Comparison of ENCODE assay signal across 7 mouse cellular contexts in the genomic region with DNA sequence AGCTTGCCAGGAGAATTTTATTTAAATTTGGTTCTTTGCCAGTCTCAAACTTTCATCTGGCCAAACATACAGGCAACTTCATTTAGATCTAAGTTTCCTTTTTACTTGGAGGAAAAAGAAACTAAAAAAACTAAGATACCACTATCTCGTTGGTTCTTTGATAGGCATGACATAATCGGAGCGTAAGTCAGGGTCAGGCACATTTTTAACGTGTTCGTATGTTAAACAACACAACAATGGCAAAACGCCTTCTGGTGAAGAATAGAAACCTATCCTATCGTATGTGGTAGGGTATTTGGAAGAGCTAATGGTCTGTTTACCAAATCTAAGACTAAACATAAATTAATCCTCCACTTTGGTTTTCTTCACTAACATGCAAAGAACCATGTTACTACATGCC. TPM values are rescaled to one million over a fixed set of nuclear protein-coding genes. Genes with fewer than 3 reads are reported as not detected.
DNase-seq lines count a peak whose midpoint lies in the region; ATAC-seq lines count a peak whose summit lies in the region.

No protein-coding gene starts in this region.

- peak overlapping the region; percentile 23 for H3K4me2 ChIP-seq in embryonic facial prominence, embryonic 11.5 days (ENCODE audit: low read depth, low read length)
- H3K4me2 ChIP-seq in stomach, embryonic 15.5 days = peak overlapping the region; percentile 82

- peaks cover 20% of the 10 kb centered on the region for H3K4me1 ChIP-seq in megakaryocyte, embryonic 14.5 days
- H3K4me1 ChIP-seq in embryonic facial prominence, embryonic 11.5 days (ENCODE audit: control insufficient read depth, insufficient read depth, low read length) = no peaks in the 10 kb centered on the region
- peaks cover 15% of the 10 kb centered on the region for H3K4me1 ChIP-seq in limb, embryonic 10.5 days
- no peaks in the 10 kb centered on the region for H3K4me1 ChIP-seq in stomach, embryonic 15.5 days

- H3K27ac ChIP-seq in embryonic facial prominence, embryonic 11.5 days (replicated peaks; ENCODE audit: low read depth, low read length) = no peak overlapping the region
- peak overlapping the region; percentile 86 for H3K27ac ChIP-seq in limb, embryonic 10.5 days
- H3K27ac ChIP-seq in stomach, embryonic 15.5 days = no peak overlapping the region; the same call in 1 of the 2 replicates

- peak overlapping the region; percentile 78; the same call in 1 of the 2 replicates for H3K9ac ChIP-seq in embryonic facial prominence, embryonic 11.5 days (replicated peaks; ENCODE audit: low read length)
- H3K9ac ChIP-seq in stomach, embryonic 15.5 days = peak overlapping the region; percentile 96; the same call in 1 of the 2 replicates

- no peak for DNase-seq in embryonic facial prominence, embryonic 11.5 days (ENCODE audit: low spot score)
- DNase-seq in limb, embryonic 10.5 days (ENCODE audit: low spot score) = no peak
- DNase-seq in ovary, postnatal 10 days (ENCODE audit: low spot score) = no peak
- DNase-seq in adrenal gland, postnatal 14 days = no peak

- 28% methylated on average over 7 of the region's 7 CpGs for WGBS in embryonic facial prominence, embryonic 11.5 days
- 32% methylated on average over 7 of the region's 7 CpGs for WGBS in limb, embryonic 10.5 days
- WGBS in stomach, embryonic 15.5 days = 14% methylated on average over 7 of the region's 7 CpGs

- no peak for ATAC-seq in megakaryocyte, adult 5-6 weeks (ENCODE audit: poor library complexity, severe bottlenecking)
- no peak for ATAC-seq in embryonic facial prominence, embryonic 11.5 days (replicated peaks; ENCODE audit: insufficient number of reproducible peaks, low FRiP score, low TSS enrichment, low read depth)
- ATAC-seq in stomach, embryonic 15.5 days (ENCODE audit: insufficient read depth, low FRiP score, low read depth) = no peak

- peak overlapping the region; percentile 96 for H3K4me3 ChIP-seq in megakaryocyte, embryonic 14.5 days (replicated peaks)
- peak overlapping the region; percentile 74 for H3K4me3 ChIP-seq in embryonic facial prominence, embryonic 11.5 days (ENCODE audit: low read depth, low read length)
- H3K4me3 ChIP-seq in limb, embryonic 10.5 days = peak overlapping the region; percentile 85
- peak overlapping the region; percentile 77 for H3K4me3 ChIP-seq in stomach, embryonic 15.5 days (replicated peaks)

- H3K27me3 ChIP-seq in megakaryocyte, embryonic 14.5 days (replicated peaks) = no peaks in the 10 kb centered on the region
- H3K27me3 ChIP-seq in embryonic facial prominence, embryonic 11.5 days (ENCODE audit: control insufficient read depth, insufficient read depth, low read length) = no peaks in the 10 kb centered on the region
- no peaks in the 10 kb centered on the region for H3K27me3 ChIP-seq in limb, embryonic 10.5 days (ENCODE audit: low read depth, poor library complexity, severe bottlenecking)
- H3K27me3 ChIP-seq in stomach, embryonic 15.5 days (replicated peaks) = no peaks in the 10 kb centered on the region

- H3K36me3 ChIP-seq in megakaryocyte, embryonic 14.5 days (replicated peaks; ENCODE audit: low read length) = peaks cover 8% of the 10 kb centered on the region
- no peaks in the 10 kb centered on the region for H3K36me3 ChIP-seq in embryonic facial prominence, embryonic 11.5 days (replicated peaks; ENCODE audit: control insufficient read depth, insufficient read depth, low read depth, low read length)
- H3K36me3 ChIP-seq in limb, embryonic 10.5 days = 0 out of 2 replicates have a peak, but pooled peaks cover 3% of the 10 kb centered on the region
- no peaks in the 10 kb centered on the region for H3K36me3 ChIP-seq in stomach, embryonic 15.5 days

- H3K9me3 ChIP-seq in megakaryocyte, embryonic 14.5 days = no peaks in the 10 kb centered on the region
- no peaks in the 10 kb centered on the region for H3K9me3 ChIP-seq in embryonic facial prominence, embryonic 11.5 days (replicated peaks; ENCODE audit: control insufficient read depth, low read length)
- no peaks in the 10 kb centered on the region for H3K9me3 ChIP-seq in limb, embryonic 10.5 days (replicated peaks)
- no peaks in the 10 kb centered on the region for H3K9me3 ChIP-seq in stomach, embryonic 15.5 days

RNA-seq across cellular contexts. Expression of a gene that starts 0.6 kb away (rescaled TPM):
- polyA plus RNA-seq in megakaryocyte, embryonic 14.5 days (2012; ENCODE audit: insufficient read depth, low replicate concordance) = 1.4 TPM in 1 of 2 replicates, not detected in the other
- 40.4 and 40.9 TPM in 2 replicates for total RNA-seq in megakaryocyte, adult 5-6 weeks (2015)
- 34.0 and 40.5 TPM in 2 replicates for total RNA-seq in megakaryocyte, adult 5-6 weeks (2017)
- 14.0 and 15.4 TPM in 2 replicates for polyA plus RNA-seq in embryonic facial prominence, embryonic 11.5 days (2014; fragmentation: Nextera tagmentation; extraction: Ambion mirVana)
- polyA plus RNA-seq in limb, embryonic 10.5 days (2016; fragmentation: Nextera tagmentation; extraction: Ambion mirVana) = 10.4 and 13.1 TPM in 2 replicates
- polyA plus RNA-seq in stomach, embryonic 15.5 days (2015; fragmentation: Nextera tagmentation; extraction: Ambion mirVana) = 9.2 and 10.3 TPM in 2 replicates
- 9.2 and 12.7 TPM in 2 replicates for total RNA-seq in adrenal gland, postnatal 14 days (2021)

RNA-seq across cellular contexts. Expression of a gene that starts 0.7 kb away (rescaled TPM):
- polyA plus RNA-seq in megakaryocyte, embryonic 14.5 days (2012; ENCODE audit: insufficient read depth, low replicate concordance) = 2.5 TPM in 1 of 2 replicates, not detected in the other
- 34.5 and 36.8 TPM in 2 replicates for total RNA-seq in megakaryocyte, adult 5-6 weeks (2015)
- total RNA-seq in megakaryocyte, adult 5-6 weeks (2017) = 29.9 and 30.7 TPM in 2 replicates
- polyA plus RNA-seq in embryonic facial prominence, embryonic 11.5 days (2014; fragmentation: Nextera tagmentation; extraction: Ambion mirVana) = 54.4 and 61.8 TPM in 2 replicates
- polyA plus RNA-seq in limb, embryonic 10.5 days (2016; fragmentation: Nextera tagmentation; extraction: Ambion mirVana) = 44.4 and 44.6 TPM in 2 replicates
- polyA plus RNA-seq in stomach, embryonic 15.5 days (2015; fragmentation: Nextera tagmentation; extraction: Ambion mirVana) = 36.2 and 41.0 TPM in 2 replicates
- 34.5 and 42.0 TPM in 2 replicates for total RNA-seq in adrenal gland, postnatal 14 days (2021)

RNA-seq across cellular contexts. Expression of a gene that starts 44.9 kb away (rescaled TPM):
- not detected in 2 replicates for polyA plus RNA-seq in megakaryocyte, embryonic 14.5 days (2012; ENCODE audit: insufficient read depth, low replicate concordance)
- 1.8 and 2.9 TPM in 2 replicates for total RNA-seq in megakaryocyte, adult 5-6 weeks (2015)
- 1.7 and 2.5 TPM in 2 replicates for total RNA-seq in megakaryocyte, adult 5-6 weeks (2017)
- polyA plus RNA-seq in embryonic facial prominence, embryonic 11.5 days (2014; fragmentation: Nextera tagmentation; extraction: Ambion mirVana) = 0.60 and 1.2 TPM in 2 replicates
- 0.66 and 0.73 TPM in 2 replicates for polyA plus RNA-seq in limb, embryonic 10.5 days (2016; fragmentation: Nextera tagmentation; extraction: Ambion mirVana)
- 0.45 and 0.55 TPM in 2 replicates for polyA plus RNA-seq in stomach, embryonic 15.5 days (2015; fragmentation: Nextera tagmentation; extraction: Ambion mirVana)
- 0.96 and 1.3 TPM in 2 replicates for total RNA-seq in adrenal gland, postnatal 14 days (2021)

Comparison
In these comparisons a context has a peak if more than half of its experiments do, and no peak if none do; other contexts are left out.
1. RNA of a gene that starts 0.7 kb away (polyA plus RNA-seq): 54.4 to 61.8 TPM in embryonic facial prominence, embryonic 11.5 days, 44.4 to 44.6 TPM in limb, embryonic 10.5 days and 36.2 to 41.0 TPM in stomach, embryonic 15.5 days; 2.5 TPM in megakaryocyte, embryonic 14.5 days; every median in the first group is over 10 times any median in the second.
2. Peak in every context shown above with its lines, with median percentiles within 50 percentile points of each other: H3K4me3 ChIP-seq.